Mouse (Mus musculus) cerebellum, adult (tissue): ENCODE data around the gene Gm20388.

Experiments used
- ATAC-seq: cut with Nextera tagmentation; 2 replicates; pipeline ENCODE4 v1.9.2; 2017; ENCODE audit warnings: mild to moderate bottlenecking, moderate library complexity, mixed read lengths; ENCODE audit not compliant: insufficient number of reproducible peaks, low FRiP score, low TSS enrichment

Gm20388 gene

GRCm38 (mm10) chr8:121598892-121599291, 1688.3 kb downstream of the Gm20388 start:
- ATAC-seq, result peak; percentile 61; the same call in 1 of the 2 replicates

- ATAC-seq, result no peak
These were observed 1689.2 kb downstream of the Gm20388 start for GRCm38 (mm10) chr8:121599842-121600241.

DNA sequence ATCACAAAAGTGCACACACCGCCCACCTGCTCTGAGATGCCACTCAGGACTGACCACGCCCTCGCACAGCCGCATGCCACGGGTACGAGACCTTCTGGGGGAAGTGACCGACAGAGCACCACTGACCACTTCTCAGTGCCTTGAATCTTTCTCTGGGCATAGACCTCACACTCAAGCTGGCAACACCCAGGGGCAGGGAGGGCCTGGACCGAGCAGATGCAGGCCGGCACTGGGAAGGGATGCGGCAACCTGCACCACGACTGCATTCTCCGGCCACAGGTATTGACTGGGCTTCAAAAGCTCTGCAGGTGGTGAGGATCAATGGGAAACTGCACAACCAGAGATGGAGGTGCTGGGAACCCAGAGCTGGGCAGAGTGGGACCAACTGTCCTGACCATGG, 1691.8 kb downstream of the Gm20388 start:
- no peak for ATAC-seq

DNA sequence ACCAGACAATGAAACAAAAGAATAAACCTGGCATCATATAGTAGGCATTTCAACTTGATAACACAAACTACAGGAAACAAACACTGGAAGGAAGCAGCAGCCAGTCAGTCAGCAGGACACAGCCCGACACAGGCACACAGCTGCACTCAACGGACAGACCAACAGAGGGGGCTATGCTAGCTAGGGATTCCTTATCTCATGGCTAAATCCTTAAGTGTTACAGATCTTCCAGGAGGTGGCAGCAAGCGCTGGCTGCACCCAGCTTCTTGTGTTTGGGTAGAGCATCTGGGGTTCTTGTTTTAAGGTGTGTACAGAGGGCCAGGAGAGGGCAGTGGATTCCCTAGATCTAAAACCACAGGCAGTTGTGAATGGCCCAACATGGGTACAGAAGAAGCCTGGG, 1692.2 kb downstream of the Gm20388 start:
- peak; percentile 42; the same call in 1 of the 2 replicates for ATAC-seq

DNA sequence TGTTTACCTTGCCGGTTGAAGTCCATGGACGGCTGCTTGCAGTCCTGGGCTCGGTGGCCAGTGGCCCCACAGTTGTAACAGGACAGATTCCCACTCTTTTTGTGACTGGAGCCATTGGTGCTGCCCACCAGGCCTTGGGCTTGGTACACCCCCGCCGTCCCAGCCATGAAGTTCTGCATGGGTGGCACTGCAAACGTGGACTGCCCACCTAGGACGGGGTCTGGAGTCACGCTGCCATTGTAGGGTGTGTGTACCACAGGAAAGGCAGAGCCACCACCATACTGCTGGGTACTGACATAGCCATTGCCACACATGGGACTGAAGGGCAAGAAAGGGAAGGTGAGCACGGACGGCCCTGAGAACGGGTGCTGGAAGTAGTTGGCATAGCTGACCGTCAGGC, 1693.2 kb downstream of the Gm20388 start:
- ATAC-seq, result no peak

DNA sequence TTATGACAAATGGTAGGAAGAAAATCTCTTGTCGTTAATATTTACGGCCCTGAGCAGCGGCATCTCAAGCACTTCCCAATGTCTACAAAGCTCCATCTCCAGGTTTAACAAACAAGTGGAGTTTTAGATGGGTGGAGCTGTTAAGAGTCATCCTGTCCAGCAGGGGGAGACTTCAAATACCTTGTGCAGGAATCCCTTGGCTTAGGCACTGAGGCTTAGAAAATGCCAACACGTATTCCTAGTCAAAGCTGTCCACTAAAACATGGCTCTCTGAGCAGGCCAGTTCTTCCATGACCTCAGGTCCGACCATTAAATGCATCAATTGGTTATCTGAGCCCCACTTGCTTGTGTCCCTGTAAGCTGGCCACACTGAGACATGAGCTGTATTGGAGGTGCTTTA, 1697.0 kb downstream of the Gm20388 start:
- no peak for ATAC-seq

DNA sequence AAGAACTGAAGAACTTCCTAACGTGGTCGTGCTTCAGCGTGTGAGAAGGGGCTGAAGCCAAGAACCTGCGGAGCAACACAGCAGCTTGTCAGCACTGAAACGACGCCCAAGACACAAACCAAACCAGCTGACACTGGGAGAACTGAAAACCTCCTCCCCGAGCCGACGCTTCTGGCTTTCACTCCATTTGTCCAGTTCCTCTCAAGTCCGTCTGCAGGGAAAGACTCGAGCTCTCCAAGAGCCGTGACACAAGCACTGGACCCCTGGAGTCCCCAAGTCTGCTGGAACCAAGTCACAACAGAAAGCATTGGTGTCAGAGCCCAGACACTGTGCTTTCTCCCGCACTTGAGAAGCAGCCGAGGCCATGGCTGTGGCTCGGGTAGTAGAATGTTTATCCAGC, 1698.6 kb downstream of the Gm20388 start:
- ATAC-seq, result no peak

- ATAC-seq, result no peak
These were observed 1699.3 kb downstream of the Gm20388 start for GRCm38 (mm10) chr8:121609916-121610315.

DNA sequence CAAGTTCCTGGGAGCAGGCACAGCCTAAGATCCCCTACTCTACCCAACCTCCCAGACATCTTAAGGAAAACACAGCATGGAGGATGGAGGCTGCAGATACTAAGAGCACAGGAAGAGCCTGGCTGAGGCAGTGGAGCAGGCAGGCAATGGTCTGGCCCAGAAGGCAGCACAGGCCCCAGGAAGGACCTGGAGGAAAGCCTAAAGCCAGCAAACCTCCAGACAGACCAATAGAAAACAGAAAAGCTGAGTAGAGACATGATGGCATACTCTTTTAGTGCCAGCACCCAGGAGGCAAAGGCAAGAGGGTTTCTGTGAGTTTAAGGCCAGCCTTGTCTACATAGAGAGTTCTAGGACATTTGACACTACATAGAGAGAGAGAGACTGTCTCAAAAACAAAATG, 1702.8 kb downstream of the Gm20388 start:
- no peak for ATAC-seq

DNA sequence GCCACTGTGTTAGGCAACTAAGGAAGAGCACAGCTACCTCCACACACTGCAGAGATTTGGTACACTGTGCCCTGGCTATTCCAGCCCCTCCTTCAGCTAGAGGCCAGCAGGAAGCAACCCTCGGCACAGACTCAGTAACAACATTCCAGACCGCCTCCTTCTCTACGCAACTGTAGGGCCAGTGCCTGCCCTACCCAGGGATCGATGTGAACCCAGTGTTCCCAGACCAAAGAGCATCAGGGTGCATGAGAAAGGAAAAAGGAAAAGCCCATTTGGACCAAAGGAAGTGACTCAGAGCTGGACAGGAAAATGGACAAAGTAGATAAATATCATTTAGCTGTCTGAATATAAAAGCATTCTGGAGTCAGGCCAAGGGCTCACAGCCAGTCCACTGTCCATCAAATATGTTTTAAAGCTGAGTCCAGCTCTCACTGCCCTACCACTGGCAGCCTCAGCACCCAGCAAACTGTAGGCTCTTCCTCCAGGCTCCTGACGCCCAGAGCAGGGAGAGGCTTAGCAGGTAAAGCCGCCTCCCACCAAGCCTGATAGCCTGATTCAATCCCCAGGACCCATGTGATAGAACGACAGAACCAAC, 1708.9 kb downstream of the Gm20388 start:
- no peak for ATAC-seq

DNA sequence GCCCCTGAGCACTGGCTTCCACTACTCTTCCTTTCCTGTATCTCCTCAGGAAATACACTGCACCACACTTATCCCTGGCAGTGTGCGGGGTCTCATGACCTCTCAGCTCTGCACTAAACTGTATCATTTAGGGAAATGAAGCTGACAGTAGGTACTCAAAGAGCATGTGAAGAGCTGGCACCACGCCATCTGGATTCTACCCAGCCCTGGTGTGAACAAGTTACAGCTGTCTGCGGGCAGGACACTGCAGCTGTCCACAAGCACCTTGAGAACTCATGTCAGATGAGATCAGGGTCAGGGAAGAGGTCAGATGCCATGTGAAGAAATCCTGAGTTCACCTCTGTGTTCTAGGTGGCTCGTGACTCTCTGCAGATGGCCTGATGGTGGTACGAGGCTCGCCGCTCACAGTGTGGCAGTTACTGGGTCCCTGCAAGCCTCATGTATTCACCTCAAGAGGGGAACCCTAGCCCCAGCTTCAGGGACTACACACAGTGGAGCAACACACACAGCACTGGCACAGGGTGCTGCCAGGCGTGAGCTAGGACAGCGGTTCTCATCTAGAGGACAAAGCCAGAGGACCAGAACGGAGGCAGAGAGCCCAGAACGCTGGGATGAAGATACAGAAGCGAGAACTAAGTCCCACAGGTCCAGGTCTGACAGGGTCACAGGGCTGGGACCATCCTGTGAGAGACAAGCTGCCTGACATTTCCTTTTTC, 1710.3 kb downstream of the Gm20388 start:
- no peak for ATAC-seq

GRCm38 (mm10) chr8:121621879-121622278, 1711.2 kb downstream of the Gm20388 start:
- no peak for ATAC-seq

DNA sequence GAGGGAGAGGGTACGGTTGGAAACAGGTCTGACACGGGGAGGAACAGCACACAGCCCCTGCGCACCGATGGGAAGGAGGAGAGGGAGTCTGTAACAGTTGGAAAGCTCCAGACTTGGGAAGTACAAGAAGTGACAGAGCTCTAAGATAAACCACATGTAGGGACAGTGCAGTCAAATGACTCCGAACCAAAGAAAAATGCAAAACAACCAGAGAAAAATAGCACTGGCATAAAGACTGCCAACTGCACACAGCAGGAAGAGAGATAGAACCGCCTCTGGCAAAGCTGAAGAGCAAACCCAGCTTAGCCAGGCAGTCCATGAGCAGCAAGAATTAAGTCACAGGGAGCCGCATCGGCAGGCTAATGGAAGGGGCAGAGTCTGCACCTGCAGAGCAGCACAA, 1712.4 kb downstream of the Gm20388 start:
- ATAC-seq, result no peak

DNA sequence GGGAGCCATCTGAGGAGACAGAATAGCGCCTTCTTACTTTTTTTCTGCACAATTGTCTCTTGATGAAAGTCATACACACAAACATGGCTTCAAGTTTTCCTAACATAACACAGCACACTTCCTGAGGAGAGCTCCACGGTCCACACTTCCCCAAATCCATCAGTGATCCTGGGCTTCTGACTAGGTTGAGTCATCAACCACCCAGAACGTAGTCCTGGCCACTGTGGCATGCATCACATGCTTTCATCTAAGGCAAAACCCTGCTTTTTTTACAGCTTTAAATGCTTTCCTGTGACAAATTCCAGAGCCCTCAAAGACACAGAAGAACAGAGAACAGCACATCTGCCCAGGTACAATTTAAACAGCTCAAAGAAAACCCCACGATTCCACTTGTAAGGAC, 1718.0 kb downstream of the Gm20388 start:
- no peak for ATAC-seq

- no peak for ATAC-seq
These were observed 1721.0 kb downstream of the Gm20388 start for GRCm38 (mm10) chr8:121631645-121632071.

DNA sequence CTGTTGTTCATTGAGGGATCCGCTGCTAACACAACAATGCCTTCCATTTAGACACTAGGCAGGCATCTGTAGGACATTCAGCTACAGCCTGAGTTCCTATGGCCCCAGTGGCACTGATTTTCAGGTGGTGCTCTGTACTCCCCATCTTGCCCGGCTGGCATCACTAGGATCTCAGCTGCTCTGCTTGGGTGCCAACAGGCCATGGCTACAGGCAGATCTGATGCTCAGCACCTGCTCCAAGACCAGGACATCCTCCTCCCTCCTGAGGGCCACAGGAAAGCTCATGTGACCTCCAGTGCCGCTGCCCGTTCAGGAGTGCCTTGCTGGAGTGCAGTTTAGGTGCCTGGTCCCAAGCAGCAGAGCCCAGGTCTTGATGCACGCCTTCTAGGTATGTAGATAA, 1721.8 kb downstream of the Gm20388 start:
- peak; percentile 45; the same call in 1 of the 2 replicates for ATAC-seq

- ATAC-seq, result no peak
These were observed 1724.9 kb downstream of the Gm20388 start for GRCm38 (mm10) chr8:121635534-121635933.

DNA sequence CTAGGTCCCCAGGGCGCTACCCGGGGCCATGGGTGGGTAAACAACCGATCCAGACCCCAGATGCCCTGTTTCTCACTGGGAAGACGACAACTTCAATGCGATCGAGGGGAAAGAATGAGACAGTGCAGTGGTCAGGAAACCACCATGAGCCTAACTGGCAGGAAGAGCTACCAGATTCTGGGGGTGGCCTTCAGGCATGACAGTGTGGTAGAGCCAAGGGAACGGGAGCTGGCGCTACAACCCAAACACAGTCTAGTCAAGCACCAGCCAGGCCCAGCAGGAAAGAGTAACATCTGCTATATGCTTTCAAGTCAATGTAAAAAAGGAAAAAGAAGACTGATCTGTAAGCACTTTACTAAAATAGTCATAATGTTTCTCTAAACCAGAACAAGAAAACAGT, 1725.5 kb downstream of the Gm20388 start:
- no peak for ATAC-seq

GRCm38 (mm10) chr8:121642804-121643203, 1732.2 kb downstream of the Gm20388 start:
- ATAC-seq, result no peak

DNA sequence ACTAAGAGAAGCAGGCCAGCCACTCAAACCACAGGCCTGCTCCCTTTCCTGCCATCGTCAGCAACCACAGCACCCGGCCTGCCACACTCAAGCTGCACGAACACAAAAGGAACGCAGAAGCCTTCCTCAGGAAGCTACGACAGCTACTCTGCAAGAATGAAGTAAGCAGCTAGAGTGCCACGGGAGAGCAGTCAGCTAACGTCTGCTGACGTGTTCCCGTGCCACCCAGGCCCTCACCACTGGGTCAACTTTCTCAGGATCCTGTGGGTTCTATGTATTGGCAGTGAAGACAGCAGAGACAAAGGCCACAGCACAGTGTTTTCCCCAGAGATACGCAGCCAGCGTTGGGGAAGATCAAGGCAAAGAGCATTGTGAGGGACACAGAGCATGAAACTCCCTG, 1732.7 kb downstream of the Gm20388 start:
- ATAC-seq, result no peak

DNA sequence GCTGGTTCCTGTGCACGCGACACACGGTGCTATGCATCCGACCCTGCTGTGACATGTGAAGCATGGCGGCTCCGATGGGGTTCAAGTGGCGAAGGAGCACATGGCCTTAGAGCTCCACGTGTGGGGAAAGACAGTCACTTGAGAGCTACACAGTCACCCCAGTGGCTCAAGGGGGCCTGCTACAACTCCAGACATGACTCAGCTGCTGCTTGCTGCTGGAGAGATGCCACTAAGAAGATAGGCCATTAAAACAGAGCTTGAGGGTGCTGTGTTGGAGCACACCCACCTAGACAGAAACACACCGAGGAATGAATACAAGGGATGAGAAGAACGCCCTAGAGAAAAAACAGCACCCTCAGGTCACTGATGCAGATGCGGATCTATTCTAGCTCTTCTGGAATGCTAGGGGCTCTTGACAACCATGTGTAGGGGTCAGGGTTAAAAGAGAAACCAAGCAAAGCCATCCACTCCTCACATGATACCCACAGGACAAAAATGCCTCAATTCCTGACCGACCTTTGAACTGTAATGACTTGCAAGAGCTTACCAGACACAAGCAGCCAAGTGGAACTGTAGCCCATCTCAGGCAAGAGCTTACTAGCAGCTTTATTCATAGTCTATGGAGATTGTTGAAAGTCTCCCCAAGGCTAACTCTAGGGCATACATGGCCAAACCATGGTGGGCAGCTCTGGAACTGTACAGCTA, 1737.0 kb downstream of the Gm20388 start:
- no peak for ATAC-seq

DNA sequence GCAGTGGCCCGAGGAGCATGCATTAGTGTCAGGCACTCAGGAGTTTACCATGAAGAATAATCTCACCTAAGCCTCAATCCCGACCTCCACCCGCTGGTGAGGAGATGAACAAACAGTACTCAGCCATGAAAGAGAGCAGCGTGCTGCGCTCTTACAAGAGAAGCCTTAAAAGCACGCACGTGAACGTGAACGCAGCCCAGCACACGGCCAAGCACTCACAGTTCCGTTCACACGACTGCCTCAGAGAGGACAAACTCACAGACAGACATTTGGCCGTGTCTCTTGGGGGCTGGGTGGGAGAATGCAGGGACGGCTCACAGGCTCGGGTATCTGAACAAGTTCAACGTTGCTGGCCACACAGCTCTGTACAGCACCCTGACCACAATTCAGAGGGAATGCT, 1737.8 kb downstream of the Gm20388 start:
- no peak for ATAC-seq
